Mouse (Mus musculus) heart, postnatal 0 days (tissue): Measurements from ENCODE around the gene Timm13.

Experiments
- CTCF ChIP-seq: IDR thresholded peaks from 2 replicates; pipeline ENCODE4 v1.5.1; 2016; ENCODE audit warnings: antibody characterized with exemption, control low read depth, low read depth
- EP300 ChIP-seq: IDR thresholded peaks from 2 replicates; pipeline ENCODE4 v1.6.1; 2016; ENCODE audit warnings: antibody characterized with exemption, low read depth

DNA sequence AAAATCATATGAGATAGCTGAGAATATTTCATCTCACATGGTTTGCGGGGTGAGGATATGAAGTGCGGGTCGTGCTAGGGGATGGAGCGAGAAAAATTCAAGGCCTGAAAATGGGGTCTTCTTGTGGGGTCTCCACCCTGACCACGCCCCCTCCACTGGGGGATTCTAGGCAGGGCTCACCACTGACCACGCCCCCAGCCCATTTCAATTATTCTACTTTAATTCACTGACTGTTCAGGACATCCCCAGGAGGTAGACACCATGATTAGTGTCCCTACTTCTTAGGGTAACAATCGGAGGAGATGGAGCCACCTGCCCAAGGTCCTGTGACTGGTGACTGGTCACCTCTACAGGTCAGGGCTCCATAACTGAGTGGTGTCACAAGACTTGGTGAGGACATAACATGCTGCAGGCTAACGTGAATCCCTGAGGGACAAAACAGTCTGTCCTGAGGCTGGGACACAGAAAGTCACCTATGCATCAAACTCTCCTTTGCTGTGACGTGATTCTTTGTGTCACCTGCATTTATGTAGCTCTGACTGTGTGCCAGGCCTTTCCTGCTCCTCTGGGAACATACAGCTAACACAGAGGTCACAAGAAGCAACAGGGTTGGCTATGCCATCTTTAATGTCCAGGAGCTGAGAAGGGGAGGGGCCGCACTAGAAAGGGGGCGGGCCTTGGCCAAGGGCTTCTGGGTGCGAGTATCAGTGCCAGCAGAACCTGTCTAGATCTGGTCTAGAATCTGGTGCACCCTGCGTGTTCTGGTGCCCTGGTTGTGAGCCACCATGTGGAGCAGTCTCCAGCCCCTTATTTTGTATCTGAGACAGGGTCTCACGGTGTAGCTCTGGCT, 33.6 kb upstream of the Timm13 start:
- TF ChIP-seq EP300 (no peak), CTCF (no peak)
